Mouse (Mus musculus) splenic B cell, adult 2 months (primary cell): ENCODE measurements around the gene Chd4.

Source experiments
- DNase-seq: peaks from one replicate; pipeline ENCODE4 v3.0.0-alpha.2; 2011; ENCODE audit warnings: low read depth, low spot score
- H3K27me3 ChIP-seq: 2 replicates; pipeline ENCODE4 v1.6.1; 2012; ENCODE audit warnings: mild to moderate bottlenecking, low read length, moderate library complexity, mixed read lengths; ENCODE audit not compliant: control insufficient read depth, poor library complexity, insufficient read depth, severe bottlenecking
- H3K36me3 ChIP-seq: 2 replicates; pipeline ENCODE4 v1.6.1; 2012; ENCODE audit warnings: mild to moderate bottlenecking, low read length, moderate library complexity, mixed read lengths; ENCODE audit not compliant: control insufficient read depth, poor library complexity, insufficient read depth, severe bottlenecking

Chd4 gene

GRCm38 (mm10) chr6:125082801-125083386, 12.9 kb upstream of the Chd4 start:
- DNase-seq, result no peak
- no peaks in the 10 kb centered on the region for H3K27me3 ChIP-seq
- H3K36me3 ChIP-seq, result peaks cover 5% of the 10 kb centered on the region; the same call in 1 of the 2 replicates

- H3K36me3 ChIP-seq, result peaks cover 5% of the 10 kb centered on the region; the same call in 1 of the 2 replicates
- DNase-seq, result peak; percentile 86
- no peaks in the 10 kb centered on the region for H3K27me3 ChIP-seq
Measured at GRCm38 (mm10) chr6:125084424-125084823, 11.4 kb upstream of the Chd4 start.

- H3K36me3 ChIP-seq, result no peaks in the 10 kb centered on the region
- no peaks in the 10 kb centered on the region for H3K27me3 ChIP-seq
- no peak for DNase-seq
Measured at GRCm38 (mm10) chr6:125087937-125088336, 7.8 kb upstream of the Chd4 start.

GRCm38 (mm10) chr6:125088561-125089321, 7.0 kb upstream of the Chd4 start:
- no peak for DNase-seq
- Histone ChIP-seq H3K36me3 (no peaks in the 10 kb centered on the region), H3K27me3 (no peaks in the 10 kb centered on the region)

GRCm38 (mm10) chr6:125089521-125090321, 6.1 kb upstream of the Chd4 start:
- DNase-seq, result no peak
- Histone ChIP-seq H3K36me3 (no peaks in the 10 kb centered on the region), H3K27me3 (no peaks in the 10 kb centered on the region)

- DNase-seq, result no peak
- Histone ChIP-seq H3K27me3 (no peaks in the 10 kb centered on the region), H3K36me3 (no peaks in the 10 kb centered on the region)
Measured at GRCm38 (mm10) chr6:125090341-125091085, 5.3 kb upstream of the Chd4 start.

- Histone ChIP-seq H3K27me3 (no peaks in the 10 kb centered on the region), H3K36me3 (no peaks in the 10 kb centered on the region)
- DNase-seq, result peak; percentile 40
Measured at GRCm38 (mm10) chr6:125092372-125092771, 3.4 kb upstream of the Chd4 start.

- Histone ChIP-seq H3K27me3 (no peaks in the 10 kb centered on the region), H3K36me3 (no peaks in the 10 kb centered on the region)
- no peak for DNase-seq
Measured at GRCm38 (mm10) chr6:125094843-125095242, 938 bp upstream of the Chd4 start.

- no peaks in the 10 kb centered on the region for H3K27me3 ChIP-seq
- H3K36me3 ChIP-seq, result peaks cover 5% of the 10 kb centered on the region; the same call in 1 of the 2 replicates
- DNase-seq, result no peak
Measured at GRCm38 (mm10) chr6:125096279-125096596, 457 bp downstream of the Chd4 start.

- H3K27me3 ChIP-seq, result no peaks in the 10 kb centered on the region
- H3K36me3 ChIP-seq, result peaks cover 9% of the 10 kb centered on the region
- peak; percentile 79 for DNase-seq
Measured at GRCm38 (mm10) chr6:125096597-125097345, 990 bp downstream of the Chd4 start.

- Histone ChIP-seq H3K27me3 (no peaks in the 10 kb centered on the region), H3K36me3 (peaks cover 13% of the 10 kb centered on the region)
- no peak for DNase-seq
Measured at GRCm38 (mm10) chr6:125097346-125097689, 1.5 kb downstream of the Chd4 start.

- peaks cover 15% of the 10 kb centered on the region for H3K36me3 ChIP-seq
- DNase-seq, result no peak
- H3K27me3 ChIP-seq, result no peaks in the 10 kb centered on the region
Measured at GRCm38 (mm10) chr6:125097951-125098350, 2.2 kb downstream of the Chd4 start.

GRCm38 (mm10) chr6:125098513-125098912, 2.7 kb downstream of the Chd4 start:
- DNase-seq, result no peak
- H3K27me3 ChIP-seq, result no peaks in the 10 kb centered on the region
- peaks cover 15% of the 10 kb centered on the region for H3K36me3 ChIP-seq

- Histone ChIP-seq H3K36me3 (peaks cover 15% of the 10 kb centered on the region), H3K27me3 (no peaks in the 10 kb centered on the region)
- peak; percentile 65 for DNase-seq
Measured at GRCm38 (mm10) chr6:125099421-125099971, 3.7 kb downstream of the Chd4 start.
